Mouse (Mus musculus): ENCODE measurements at regions not wholly inside any gene's neighbourhood (a gene's known extent, or its start where the extent isn't known, plus 50 kb on each side); places are given as distances from the start of the nearest gene placed in this dataset.

DNA sequence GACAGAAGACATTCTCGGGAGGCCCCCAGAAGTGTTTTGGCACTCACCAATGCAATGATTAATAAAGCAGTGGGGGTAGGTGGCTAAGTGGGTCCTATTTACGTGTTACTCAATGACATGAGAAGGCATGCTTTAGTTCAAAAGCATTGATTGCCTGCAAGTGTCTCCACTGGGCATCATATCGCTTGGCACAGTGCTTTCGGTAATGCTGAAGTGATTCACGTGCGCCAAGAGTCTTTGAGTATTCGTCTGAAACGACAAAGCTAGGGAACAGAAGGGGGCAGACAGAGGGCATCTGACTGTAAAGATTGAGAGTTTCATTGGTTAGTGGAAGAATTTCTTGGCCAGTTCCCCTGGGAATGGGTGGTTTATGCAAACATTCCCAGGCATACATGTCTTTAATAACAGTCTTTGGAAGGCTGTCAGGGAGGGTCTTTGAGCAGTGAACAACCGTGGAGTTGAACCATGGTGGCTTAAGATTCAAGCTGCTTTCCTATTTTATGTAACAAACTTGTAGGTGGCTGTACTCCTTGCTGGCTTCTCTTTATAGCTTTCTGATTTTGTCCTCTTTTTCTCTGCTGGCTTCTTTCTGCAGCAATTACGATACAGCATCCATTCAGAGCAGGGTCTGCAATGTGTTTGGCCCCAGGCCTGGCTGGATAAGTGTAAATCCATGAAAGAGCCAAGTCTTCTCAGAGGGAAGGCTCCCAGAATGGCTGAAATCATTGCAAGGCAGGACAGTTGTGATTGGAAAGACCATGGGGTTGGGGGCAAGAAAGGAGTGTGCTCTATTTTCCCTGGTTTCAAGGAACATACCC is 62.2 kb upstream of the Ltbp1 start:
- peak; percentile 86 for ATAC-seq

DNA sequence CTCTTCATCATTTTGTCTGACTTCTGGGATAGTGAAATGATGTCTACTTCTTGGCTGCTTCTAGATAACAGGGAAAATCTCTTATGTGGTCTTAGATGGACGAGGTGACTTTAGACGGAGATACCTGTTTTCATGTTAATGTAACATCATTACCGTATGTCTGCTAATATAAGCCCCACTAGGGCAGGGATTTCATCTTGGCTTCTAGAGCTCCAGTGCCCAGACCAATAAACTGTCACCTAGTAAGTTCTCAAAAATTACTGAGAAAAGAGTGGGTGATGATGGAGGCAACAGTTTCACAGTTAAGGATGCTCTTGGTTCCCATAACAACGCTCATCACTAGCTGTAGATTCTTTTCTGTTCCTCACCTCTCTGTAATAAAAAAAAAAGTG is 61.6 kb upstream of the Ltbp1 start:
- H3K9me3 ChIP-seq (ENCODE audit: control insufficient read depth, low read length): no peaks in the 10 kb centered on the region
- H3K9ac ChIP-seq (replicated peaks; ENCODE audit: low read depth, low read length): no peak overlapping the region
- no peak overlapping the region for H3K27ac ChIP-seq (ENCODE audit: low read length)
- no peaks in the 10 kb centered on the region for H3K27me3 ChIP-seq (replicated peaks; ENCODE audit: control insufficient read depth, insufficient read depth, low read length)
- H3K4me1 ChIP-seq (replicated peaks; ENCODE audit: control insufficient read depth, insufficient read depth, low read length): peaks cover 9% of the 10 kb centered on the region
- WGBS: 26% methylated on average over 4 of the region's 4 CpGs
- H3K36me3 ChIP-seq (ENCODE audit: control insufficient read depth, insufficient read depth): no peaks in the 10 kb centered on the region
- H3K4me2 ChIP-seq (ENCODE audit: low read length): peak overlapping the region; percentile 13; the same call in 1 of the 2 replicates
- no peak for ATAC-seq
- H3K4me3 ChIP-seq (replicated peaks; ENCODE audit: low read length): no peak overlapping the region

More for the DNA sequence above, 62.2 kb upstream of the Ltbp1 start:
- 23% methylated on average over 10 of the region's 10 CpGs for WGBS
- Histone ChIP-seq H3K4me3 (replicated peaks; ENCODE audit: low read length) (no peak overlapping the region), H3K9ac (replicated peaks; ENCODE audit: low read depth, low read length) (no peak overlapping the region), H3K9me3 (ENCODE audit: control insufficient read depth, low read length) (no peaks in the 10 kb centered on the region), H3K27ac (ENCODE audit: low read length) (no peak overlapping the region), H3K27me3 (replicated peaks; ENCODE audit: control insufficient read depth, insufficient read depth, low read length) (no peaks in the 10 kb centered on the region), H3K36me3 (ENCODE audit: control insufficient read depth, insufficient read depth) (no peaks in the 10 kb centered on the region), H3K4me1 (replicated peaks; ENCODE audit: control insufficient read depth, insufficient read depth, low read length) (peaks cover 9% of the 10 kb centered on the region), H3K4me2 (ENCODE audit: low read length) (peak overlapping the region; percentile 13; the same call in 1 of the 2 replicates)

DNA sequence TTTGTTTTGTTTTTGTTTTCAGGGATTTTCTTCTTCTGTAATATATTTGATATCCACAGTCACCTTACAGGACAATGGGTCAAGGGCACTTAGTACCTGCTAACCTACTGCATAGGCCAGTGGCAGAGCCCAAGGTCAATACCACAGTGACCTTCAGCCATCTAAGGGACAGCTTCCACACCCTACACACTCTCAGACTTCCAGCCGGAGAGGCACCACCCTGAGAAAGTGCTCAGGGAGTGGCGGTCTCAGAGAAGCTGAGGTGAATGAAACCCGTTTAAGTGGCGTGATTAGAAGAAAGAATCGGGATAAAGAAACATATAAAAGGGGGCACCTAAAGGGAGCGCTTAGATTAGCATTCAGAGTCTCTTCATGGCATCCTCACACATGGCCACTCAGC is 60.2 kb upstream of the Ltbp1 start:
- H3K9ac ChIP-seq (replicated peaks; ENCODE audit: low read depth, low read length): no peak overlapping the region
- ATAC-seq: no peak
- H3K9me3 ChIP-seq (ENCODE audit: control insufficient read depth, low read length): no peaks in the 10 kb centered on the region
- H3K27ac ChIP-seq (ENCODE audit: low read length): no peak overlapping the region
- 74% methylated on average over 6 of the region's 6 CpGs for WGBS
- no peaks in the 10 kb centered on the region for H3K36me3 ChIP-seq (ENCODE audit: control insufficient read depth, insufficient read depth)
- no peaks in the 10 kb centered on the region for H3K27me3 ChIP-seq (replicated peaks; ENCODE audit: control insufficient read depth, insufficient read depth, low read length)
- peaks cover 9% of the 10 kb centered on the region for H3K4me1 ChIP-seq (replicated peaks; ENCODE audit: control insufficient read depth, insufficient read depth, low read length)
- H3K4me3 ChIP-seq (replicated peaks; ENCODE audit: low read length): no peak overlapping the region
- H3K4me2 ChIP-seq (ENCODE audit: low read length): no peak overlapping the region

DNA sequence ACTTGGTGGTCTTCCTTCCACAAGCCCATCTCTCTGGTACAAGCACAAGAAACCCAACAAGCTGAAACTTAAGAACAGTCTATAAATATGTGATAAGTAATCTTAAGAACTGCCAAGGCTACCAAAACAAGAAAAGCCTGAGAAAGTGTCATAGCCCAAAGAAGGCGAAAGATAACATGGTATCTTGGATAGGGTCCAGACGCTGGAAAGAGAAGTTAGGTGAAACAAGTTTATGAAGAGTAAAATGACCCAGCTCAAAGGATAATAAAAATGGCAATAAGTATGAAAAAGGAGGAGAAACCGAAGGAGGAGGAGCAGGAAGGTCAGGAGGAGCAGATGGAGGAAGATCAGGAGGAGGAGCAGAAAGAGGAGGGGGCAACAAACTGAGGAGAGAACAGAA is 56.9 kb upstream of the Ltbp1 start:
- 87% methylated on average over 3 of the region's 3 CpGs for WGBS
- Histone ChIP-seq H3K9me3 (ENCODE audit: control insufficient read depth, low read length) (no peaks in the 10 kb centered on the region), H3K4me1 (replicated peaks; ENCODE audit: control insufficient read depth, insufficient read depth, low read length) (peaks cover 3% of the 10 kb centered on the region), H3K4me2 (ENCODE audit: low read length) (no peak overlapping the region), H3K36me3 (ENCODE audit: control insufficient read depth, insufficient read depth) (no peaks in the 10 kb centered on the region), H3K27me3 (replicated peaks; ENCODE audit: control insufficient read depth, insufficient read depth, low read length) (no peaks in the 10 kb centered on the region), H3K27ac (ENCODE audit: low read length) (no peak overlapping the region), H3K4me3 (replicated peaks; ENCODE audit: low read length) (no peak overlapping the region), H3K9ac (replicated peaks; ENCODE audit: low read depth, low read length) (no peak overlapping the region)
- ATAC-seq: no peak

DNA sequence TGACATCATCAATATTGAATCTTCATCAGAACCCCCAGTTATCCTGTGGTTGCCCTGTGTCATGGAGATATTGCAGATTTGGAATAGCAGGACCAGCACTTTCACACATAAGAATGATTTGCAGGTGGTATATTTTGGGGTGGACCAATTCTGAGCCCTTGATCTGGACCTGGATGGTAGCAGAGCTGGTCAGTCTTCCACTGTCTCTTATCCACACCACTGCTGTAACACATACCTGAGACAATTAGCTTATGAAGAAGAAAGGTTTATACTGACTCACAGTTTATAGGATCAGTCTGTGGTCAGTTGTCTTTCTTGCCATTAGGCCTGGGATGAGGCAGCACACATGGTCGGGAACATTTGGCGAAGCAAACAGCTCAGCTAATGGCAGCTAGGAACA is 55.1 kb upstream of the Ltbp1 start:
- Histone ChIP-seq H3K27me3 (replicated peaks; ENCODE audit: control insufficient read depth, insufficient read depth, low read length) (no peaks in the 10 kb centered on the region), H3K9me3 (ENCODE audit: control insufficient read depth, low read length) (no peaks in the 10 kb centered on the region), H3K27ac (ENCODE audit: low read length) (no peak overlapping the region), H3K4me2 (ENCODE audit: low read length) (no peak overlapping the region), H3K4me3 (replicated peaks; ENCODE audit: low read length) (no peak overlapping the region), H3K36me3 (ENCODE audit: control insufficient read depth, insufficient read depth) (no peaks in the 10 kb centered on the region), H3K9ac (replicated peaks; ENCODE audit: low read depth, low read length) (no peak overlapping the region), H3K4me1 (replicated peaks; ENCODE audit: control insufficient read depth, insufficient read depth, low read length) (no peaks in the 10 kb centered on the region)
- no peak for ATAC-seq
- WGBS: 94% methylated on average over 2 of the region's 2 CpGs

DNA sequence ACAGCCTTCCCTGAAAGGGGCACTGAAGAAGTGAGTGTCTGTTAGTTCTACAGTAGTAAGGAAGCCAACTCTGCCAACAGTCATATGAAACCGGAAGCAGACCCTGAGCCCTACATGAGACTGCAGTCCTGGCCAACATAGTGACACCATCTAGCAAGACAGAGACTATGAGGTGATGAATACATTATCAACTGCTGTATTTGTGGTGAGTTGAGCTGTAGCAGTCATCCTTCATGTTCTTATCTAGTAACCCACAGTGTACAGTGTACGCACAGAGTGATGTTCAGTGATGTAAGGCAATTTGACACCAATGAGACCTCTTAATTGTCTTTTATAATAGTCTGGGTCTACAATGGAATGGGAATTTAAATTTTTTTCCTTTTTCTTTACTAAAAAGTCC is 50.4 kb upstream of the Ltbp1 start:
- Histone ChIP-seq H3K9ac (replicated peaks; ENCODE audit: low read depth, low read length) (no peak overlapping the region), H3K4me2 (ENCODE audit: low read length) (no peak overlapping the region), H3K36me3 (ENCODE audit: control insufficient read depth, insufficient read depth) (no peaks in the 10 kb centered on the region), H3K4me3 (replicated peaks; ENCODE audit: low read length) (no peak overlapping the region), H3K27me3 (replicated peaks; ENCODE audit: control insufficient read depth, insufficient read depth, low read length) (no peaks in the 10 kb centered on the region), H3K27ac (ENCODE audit: low read length) (no peak overlapping the region), H3K4me1 (replicated peaks; ENCODE audit: control insufficient read depth, insufficient read depth, low read length) (no peaks in the 10 kb centered on the region), H3K9me3 (ENCODE audit: control insufficient read depth, low read length) (no peaks in the 10 kb centered on the region)
- ATAC-seq: no peak
- WGBS: 88% methylated on average over 2 of the region's 2 CpGs
